Mouse (Mus musculus) ES-Bruce4 (cell line): ENCODE measurements around the gene Nipsnap2.
"Not testable (repeated sequence)": the region's sequence is repeated elsewhere in the genome, so short reads cannot be mapped to it uniquely, and the experiment has no call there.

ENCODE experiments used
- CTCF ChIP-seq: IDR thresholded peaks from one replicate; pipeline ENCODE4 v1.8.1; 2011; ENCODE audit warnings: low read depth, low read length
- POLR2A ChIP-seq: IDR thresholded peaks from one replicate; pipeline ENCODE4 v1.8.1; 2011; ENCODE audit warnings: low read length; ENCODE audit not compliant: insufficient read depth

DNA sequence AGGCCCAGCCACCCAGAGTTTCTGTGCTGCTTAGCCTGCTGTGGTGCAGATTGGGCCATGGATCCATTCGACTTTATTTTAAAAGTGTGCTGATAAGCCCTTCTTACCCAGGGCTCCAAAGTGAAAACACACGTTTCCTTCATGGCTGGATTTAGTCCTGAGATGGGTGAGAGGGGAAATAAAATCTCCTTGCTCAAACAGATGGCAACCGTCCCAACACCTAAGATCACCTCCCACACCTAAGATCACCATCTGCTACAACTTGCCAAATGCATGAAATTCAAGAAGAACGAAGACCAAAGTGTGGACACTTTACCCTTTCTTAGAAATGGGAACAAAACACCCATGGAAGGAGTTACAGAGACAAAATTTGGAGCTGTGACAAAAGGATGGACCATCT is 48.5 kb downstream of the Nipsnap2 start:
- TF ChIP-seq CTCF, POLR2A: not testable (repeated sequence)
